Mouse (Mus musculus) G1E (cell line): Measurements from ENCODE around the gene Tmem50a. TPM values are rescaled to one million over a fixed set of nuclear protein-coding genes. Genes with fewer than 3 reads are reported as not detected.

ENCODE experiments used
- ATAC-seq: 2 replicates; pipeline ENCODE4 v1.8.0; 2016; ENCODE audit warnings: mild to moderate bottlenecking; ENCODE audit not compliant: insufficient number of reproducible peaks, poor library complexity, low FRiP score, severe bottlenecking; ENCODE audit errors: extremely low read depth
- DNase-seq: peaks from one replicate; pipeline ENCODE4 v3.0.0; 2012; ENCODE audit warnings: low spot score
- H3K27me3 ChIP-seq: 2 replicates; pipeline ENCODE4 v1.6.1; 2012; ENCODE audit warnings: mild to moderate bottlenecking, low read length, inconsistent platforms; ENCODE audit not compliant: insufficient read depth
- H3K36me3 ChIP-seq: replicated peaks from 2 replicates; pipeline ENCODE3; 2012; ENCODE audit warnings: mild to moderate bottlenecking, inconsistent platforms
- H3K4me1 ChIP-seq: 2 replicates; pipeline ENCODE4 v1.6.1; 2012; ENCODE audit warnings: low read depth, low read length, inconsistent platforms, mixed read lengths; ENCODE audit not compliant: insufficient read depth
- H3K4me3 ChIP-seq: 2 replicates; pipeline ENCODE4 v1.5.1; 2012; ENCODE audit warnings: low read depth, mild to moderate bottlenecking, inconsistent platforms, low read length, moderate library complexity, mixed read lengths
- H3K9me3 ChIP-seq: replicated peaks from 2 replicates; pipeline ENCODE4 v1.6.1; 2012; ENCODE audit warnings: inconsistent platforms
- CTCF ChIP-seq: IDR thresholded peaks from 2 replicates; pipeline ENCODE4 v1.5.1; 2012; ENCODE audit warnings: low read depth, low read length, inconsistent platforms, mixed read lengths
- GATA1 ChIP-seq: IDR thresholded peaks from 2 replicates; pipeline ENCODE4 v1.6.1; 2012; ENCODE audit warnings: borderline replicate concordance, low read length, inconsistent platforms, mixed read lengths
- GATA2 ChIP-seq: IDR thresholded peaks from 2 replicates; pipeline ENCODE4 v1.6.1; 2012; ENCODE audit warnings: low read depth, low read length, inconsistent platforms, borderline replicate concordance
- POLR2AphosphoS5 ChIP-seq: IDR thresholded peaks from 2 replicates; pipeline ENCODE4 v1.6.1; 2012; ENCODE audit warnings: low read depth, low read length, inconsistent platforms; ENCODE audit not compliant: insufficient replicate concordance
- TAL1 ChIP-seq: conservative IDR thresholded peaks from 2 replicates; pipeline ENCODE4 v1.6.1; 2012; ENCODE audit warnings: low read depth, low read length, inconsistent platforms, mixed read lengths
- polyA plus RNA-seq: library from polyadenylated mRNA; stranded (reverse); fragments of >175 nt; gene quantifications from 2 replicates; pipeline ENCODE4 v1.2.3, GENCODE M21; 2012
- total RNA-seq, 2 experiments: library from RNA; stranded (forward) in 1 of 2; stranded (reverse) in 1 of 2; fragments of 200-1000 nt in 1 of 2; fragments of >200 nt in 1 of 2; fragmentation: Nextera tagmentation in 1 of 2; gene quantifications; 2 replicates each; pipeline ENCODE4 v1.2.3; 2014 to 2017

The Tmem50a gene
- total and polyA plus RNA-seq, 3 experiments, result 10.3 to 218 (median 174) TPM

- ATAC-seq, result no peak
- peaks cover 87% of the 10 kb centered on the region for H3K4me1 ChIP-seq
These were observed 46.3 kb downstream of the Tmem50a start for GRCm38 (mm10) chr4:134868490-134868889.

DNA sequence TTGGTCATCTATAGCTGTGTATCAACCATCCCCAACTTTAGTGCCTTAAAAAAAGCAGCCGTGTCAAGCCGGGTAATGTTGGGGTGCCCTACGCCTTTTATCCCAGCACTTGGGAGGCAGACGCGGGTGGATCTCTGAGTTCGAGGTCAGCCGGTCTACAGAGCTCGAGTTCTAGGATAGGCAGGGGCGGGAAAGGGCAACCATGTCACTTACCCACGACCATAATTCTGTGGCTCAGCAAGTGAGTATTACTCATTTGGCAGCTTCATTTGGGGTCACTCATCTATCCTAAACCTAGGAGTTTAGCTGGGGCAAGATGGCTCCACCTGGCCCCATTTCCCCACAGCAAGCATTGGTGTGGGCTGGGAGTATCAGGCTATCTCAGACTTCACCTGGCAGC is 46.8 kb downstream of the Tmem50a start:
- Histone ChIP-seq H3K36me3 (peaks cover 2% of the 10 kb centered on the region), H3K4me1 (peaks cover 87% of the 10 kb centered on the region)

More at GRCm38 (mm10) chr4:134868490-134868889, 46.3 kb downstream of the Tmem50a start:
- H3K36me3 ChIP-seq, result peaks cover 2% of the 10 kb centered on the region
- H3K4me3 ChIP-seq, result peak overlapping the region; percentile 36; the same call in 1 of the 2 replicates
- no peaks in the 10 kb centered on the region for H3K27me3 ChIP-seq
- no peak for DNase-seq
- no peaks in the 10 kb centered on the region for H3K9me3 ChIP-seq
- TF ChIP-seq POLR2AphosphoS5 (no peak), TAL1 (no peak), CTCF (no peak), GATA2 (no peak), GATA1 (no peak)

GRCm38 (mm10) chr4:134867661-134868060 is 47.2 kb downstream of the Tmem50a start:
- DNase-seq, result no peak
- H3K4me3 ChIP-seq, result peak overlapping the region; percentile 36; the same call in 1 of the 2 replicates
- ATAC-seq, result no peak
- no peaks in the 10 kb centered on the region for H3K9me3 ChIP-seq
- peaks cover 2% of the 10 kb centered on the region for H3K36me3 ChIP-seq
- H3K4me1 ChIP-seq, result peaks cover 89% of the 10 kb centered on the region
- H3K27me3 ChIP-seq, result no peaks in the 10 kb centered on the region
- TF ChIP-seq TAL1 (no peak), GATA1 (no peak), CTCF (no peak), GATA2 (no peak), POLR2AphosphoS5 (no peak)

More for the DNA sequence above, 46.8 kb downstream of the Tmem50a start:
- H3K4me3 ChIP-seq, result peak overlapping the region; percentile 36; the same call in 1 of the 2 replicates
- no peak for ATAC-seq
- TF ChIP-seq CTCF (no peak), GATA1 (no peak), TAL1 (no peak), POLR2AphosphoS5 (no peak), GATA2 (no peak)
- no peaks in the 10 kb centered on the region for H3K27me3 ChIP-seq
- H3K9me3 ChIP-seq, result no peaks in the 10 kb centered on the region
- DNase-seq, result no peak

GRCm38 (mm10) chr4:134867213-134867612 is 47.6 kb downstream of the Tmem50a start:
- no peaks in the 10 kb centered on the region for H3K27me3 ChIP-seq
- TF ChIP-seq GATA1 (no peak), CTCF (no peak), GATA2 (no peak), POLR2AphosphoS5 (no peak), TAL1 (no peak)
- no peak overlapping the region for H3K4me3 ChIP-seq
- peaks cover 2% of the 10 kb centered on the region for H3K36me3 ChIP-seq
- ATAC-seq, result no peak
- DNase-seq, result no peak
- peaks cover 90% of the 10 kb centered on the region for H3K4me1 ChIP-seq
- H3K9me3 ChIP-seq, result no peaks in the 10 kb centered on the region

DNA sequence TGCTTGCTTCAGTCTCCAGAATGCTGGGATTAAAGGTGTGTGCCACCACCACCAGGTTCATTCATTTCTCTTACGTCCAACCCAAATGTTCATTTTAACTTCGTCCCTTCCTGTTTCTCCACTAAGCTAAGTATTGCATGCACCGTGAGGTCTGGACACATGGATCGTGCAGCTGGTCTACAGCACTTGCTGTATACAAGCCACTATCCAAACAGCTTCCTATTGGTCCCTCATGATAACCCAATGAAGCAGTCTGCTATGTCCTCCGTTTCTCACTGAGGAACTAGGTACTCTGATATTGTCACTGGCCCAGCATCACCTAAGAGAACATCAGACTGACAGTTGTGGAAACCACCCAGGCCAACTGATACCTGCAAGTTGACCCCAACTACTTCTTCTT is 49.0 kb downstream of the Tmem50a start:
- no peak for ATAC-seq
- no peaks in the 10 kb centered on the region for H3K27me3 ChIP-seq

DNA sequence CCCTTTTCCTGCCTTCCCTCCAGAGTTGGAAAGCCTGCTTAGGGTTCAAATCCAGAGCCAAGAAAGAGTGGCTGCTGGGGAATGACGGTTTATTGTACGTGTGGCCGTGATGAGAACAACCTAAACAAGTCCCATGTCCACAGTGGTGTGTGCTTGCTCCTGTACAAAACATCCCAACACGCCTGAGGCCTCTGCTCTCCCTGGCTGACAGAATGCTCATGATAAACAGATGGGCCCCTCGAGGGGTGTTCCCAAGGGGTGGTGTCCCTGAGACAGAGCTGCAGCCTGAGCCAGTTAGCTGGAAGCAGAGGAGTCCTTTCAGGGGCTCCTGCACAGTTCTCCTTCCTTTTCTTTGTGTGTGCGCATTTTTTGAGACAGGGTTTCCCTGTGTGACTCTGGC is 49.5 kb downstream of the Tmem50a start:
- Histone ChIP-seq H3K36me3 (peaks cover under 1% of the 10 kb centered on the region), H3K4me3 (peak overlapping the region; percentile 70; the same call in 1 of the 2 replicates), H3K27me3 (no peaks in the 10 kb centered on the region), H3K4me1 (peaks cover 88% of the 10 kb centered on the region), H3K9me3 (no peaks in the 10 kb centered on the region)
- DNase-seq (peak; percentile 67), ATAC-seq (0 out of 2 replicates have a peak, but pooled peaks have one; percentile 22)
- TF ChIP-seq POLR2AphosphoS5 (no peak), CTCF (no peak), GATA1 (no peak), TAL1 (0 out of 2 replicates have a peak, but pooled peaks have one; percentile 29)

More for the DNA sequence above, 49.0 kb downstream of the Tmem50a start:
- H3K36me3 ChIP-seq, result peaks cover 2% of the 10 kb centered on the region
- H3K9me3 ChIP-seq, result no peaks in the 10 kb centered on the region
- DNase-seq, result no peak
- peak overlapping the region; percentile 70; the same call in 1 of the 2 replicates for H3K4me3 ChIP-seq
- peaks cover 89% of the 10 kb centered on the region for H3K4me1 ChIP-seq
- no peak for TF ChIP-seq CTCF
- no peak for TF ChIP-seq GATA2
- TF ChIP-seq GATA1, result no peak
- no peak for TF ChIP-seq TAL1
- no peak for TF ChIP-seq POLR2AphosphoS5
